ENCODE assay signal across 16 mouse cellular contexts in genomic region chr12:108918753-108919152, GRCm38 (mm10).
"Had no signal": no experiment of that assay in that cellular context is flagged by ENCODE, and none has a peak within 500 bp of the region (broad histone marks: within the 10 kb centered on the region; RNA-seq: fewer than 3 reads in every experiment).

No protein-coding gene starts in this region.

- H3K9me3 ChIP-seq: limb, embryonic 15.5 days; liver, embryonic 13.5 days; lung, embryonic 15.5 days; midbrain, embryonic 15.5 days; neural tube, embryonic 13.5 days; stomach, embryonic 15.5 days had no signal

- H3K27ac ChIP-seq: layer of hippocampus, adult 2 months; limb, embryonic 15.5 days; liver, embryonic 13.5 days; lung, embryonic 15.5 days; midbrain, embryonic 15.5 days; stomach, embryonic 15.5 days had no signal

- DNase-seq: kidney, adult 9 months; kidney, postnatal 4 days; liver, embryonic 13.5 days; liver, postnatal 0 days; retina, postnatal 1 day; right cerebral cortex, postnatal 4 days; thymus, adult 2 months; thymus, postnatal 25 days had no signal

- H3K36me3 ChIP-seq: limb, embryonic 15.5 days; liver, embryonic 13.5 days; lung, embryonic 15.5 days; midbrain, embryonic 15.5 days; neural tube, embryonic 13.5 days; stomach, embryonic 15.5 days had no signal

- H3K4me2 ChIP-seq: limb, embryonic 15.5 days; liver, embryonic 13.5 days; lung, embryonic 15.5 days; midbrain, embryonic 11.5 days; midbrain, embryonic 15.5 days; neural tube, embryonic 13.5 days; stomach, embryonic 15.5 days had no signal

- ATAC-seq: liver, postnatal 0 days; midbrain, embryonic 15.5 days had no signal

- H3K27me3 ChIP-seq: limb, embryonic 15.5 days; liver, embryonic 13.5 days; lung, embryonic 15.5 days; megakaryocyte, embryonic 14.5 days; midbrain, embryonic 15.5 days; neural tube, embryonic 13.5 days; stomach, embryonic 15.5 days had no signal

- H3K4me3 ChIP-seq: layer of hippocampus, adult 2 months; limb, embryonic 15.5 days; liver, embryonic 13.5 days; lung, embryonic 15.5 days; megakaryocyte, embryonic 14.5 days; midbrain, embryonic 15.5 days; neural tube, embryonic 13.5 days; stomach, embryonic 15.5 days had no signal

- H3K9ac ChIP-seq: limb, embryonic 15.5 days; liver, embryonic 13.5 days; liver, postnatal 0 days; lung, embryonic 15.5 days; midbrain, embryonic 15.5 days; neural tube, embryonic 13.5 days; stomach, embryonic 15.5 days had no signal
